In the genomic region with DNA sequence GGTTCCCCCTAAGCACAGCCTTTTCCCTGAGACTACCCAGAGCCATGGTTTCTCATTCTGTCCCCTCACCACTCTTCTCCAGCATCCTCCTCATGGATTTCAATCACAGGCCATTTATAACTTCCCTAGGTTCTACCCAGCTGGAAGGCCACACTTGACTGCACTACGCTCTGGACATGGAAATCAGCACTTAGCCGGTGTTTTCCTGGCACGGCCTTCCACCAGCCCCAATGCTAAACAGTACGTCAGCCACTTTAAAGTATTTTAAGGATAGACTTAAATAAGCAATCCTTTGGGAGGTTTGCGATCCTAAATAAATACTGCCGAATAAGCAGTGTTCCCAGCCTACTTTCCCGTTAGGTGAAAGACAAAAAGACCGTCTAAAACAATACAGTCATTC, we compare ENCODE assay signal across 21 mouse cellular contexts. TPM values are rescaled to one million over a fixed set of nuclear protein-coding genes. Genes with fewer than 3 reads are reported as not detected.
DNase-seq lines count a peak whose midpoint lies in the region; ATAC-seq and TF ChIP-seq lines count a peak whose summit lies in the region.
"Had no signal": no experiment of that assay in that cellular context is flagged by ENCODE, and none has a peak within 500 bp of the region (broad histone marks: within the 10 kb centered on the region; RNA-seq: fewer than 3 reads in every experiment).

No protein-coding gene starts in this region.

- H3K9me3 ChIP-seq in heart, embryonic 13.5 days, result no peaks in the 10 kb centered on the region
- H3K9me3 ChIP-seq in heart, embryonic 11.5 days (replicated peaks; ENCODE audit: control insufficient read depth, low read length), result no peaks in the 10 kb centered on the region
- H3K9me3 ChIP-seq: embryonic facial prominence, embryonic 12.5 days; forebrain, embryonic 15.5 days; hindbrain, embryonic 13.5 days had no signal

- no peaks in the 10 kb centered on the region for H3K27me3 ChIP-seq in heart, embryonic 13.5 days (replicated peaks)
- H3K27me3 ChIP-seq in heart, embryonic 11.5 days (ENCODE audit: control insufficient read depth, insufficient read depth, low read length), result no peaks in the 10 kb centered on the region
- no peaks in the 10 kb centered on the region for H3K27me3 ChIP-seq in spleen, adult 2 months (ENCODE audit: control insufficient read depth, insufficient read depth, low read length)
- H3K27me3 ChIP-seq: CH12.LX; embryonic facial prominence, embryonic 12.5 days; forebrain, embryonic 15.5 days; hindbrain, embryonic 13.5 days; Patski had no signal

- no peak for TF ChIP-seq POLR2A in spleen, adult 2 months (IDR thresholded peaks at IDR 0.05; ENCODE audit: low read depth, low read length)

- H3K4me3 ChIP-seq in heart, embryonic 13.5 days, result no peak overlapping the region
- no peak overlapping the region for H3K4me3 ChIP-seq in heart, embryonic 11.5 days (ENCODE audit: low read depth, low read length)
- no peak overlapping the region for H3K4me3 ChIP-seq in spleen, adult 2 months (ENCODE audit: extremely low read depth, insufficient read depth, insufficient read length)
- H3K4me3 ChIP-seq: embryonic facial prominence, embryonic 12.5 days; forebrain, embryonic 15.5 days; heart, adult 2 months; hindbrain, embryonic 13.5 days had no signal

- 58% methylated on average over 8 of the region's 8 CpGs for WGBS in heart, embryonic 13.5 days
- WGBS in heart, embryonic 11.5 days (ENCODE audit: insufficient replicate concordance), result 78% methylated on average over 8 of the region's 8 CpGs
- 82% methylated on average over 8 of the region's 8 CpGs for WGBS in spleen, adult 2 months

- no peak for ATAC-seq in heart, embryonic 13.5 days (ENCODE audit: extremely low read depth, insufficient number of reproducible peaks, low FRiP score, low TSS enrichment)
- no peak for ATAC-seq in heart, embryonic 11.5 days (replicated peaks; ENCODE audit: insufficient number of reproducible peaks, low FRiP score, low TSS enrichment)
- ATAC-seq: activated CD4-positive, CD25-positive, alpha-beta regulatory T cell, adult 4 months; forebrain, embryonic 15.5 days; hindbrain, postnatal 0 days; Patski had no signal

- peaks cover 94% of the 10 kb centered on the region for H3K4me1 ChIP-seq in heart, embryonic 13.5 days
- H3K4me1 ChIP-seq in heart, embryonic 11.5 days (ENCODE audit: control insufficient read depth, insufficient read depth, low read length), result peaks cover 71% of the 10 kb centered on the region
- H3K4me1 ChIP-seq in spleen, adult 2 months (ENCODE audit: control insufficient read depth, insufficient read depth, insufficient read length), result peaks cover 69% of the 10 kb centered on the region

- no peak for TF ChIP-seq CTCF in spleen, adult 2 months (IDR thresholded peaks at IDR 0.05; ENCODE audit: extremely low read depth, insufficient read depth, insufficient read length, insufficient replicate concordance)

- intact Hi-C loops in heart, postnatal 36 days (cut with DNase I), result no loop called here

- no peak overlapping the region for H3K4me2 ChIP-seq in heart, embryonic 13.5 days
- H3K4me2 ChIP-seq in heart, embryonic 11.5 days, result no peak overlapping the region
- H3K4me2 ChIP-seq: embryonic facial prominence, embryonic 12.5 days; forebrain, embryonic 15.5 days; hindbrain, embryonic 13.5 days had no signal

- H3K36me3 ChIP-seq in heart, embryonic 13.5 days, result no peaks in the 10 kb centered on the region
- no peaks in the 10 kb centered on the region for H3K36me3 ChIP-seq in heart, embryonic 11.5 days (ENCODE audit: control insufficient read depth, insufficient read depth, low read length)
- H3K36me3 ChIP-seq in spleen, adult 2 months (ENCODE audit: control insufficient read depth, insufficient read depth, low read length), result no peaks in the 10 kb centered on the region
- H3K36me3 ChIP-seq: embryonic facial prominence, embryonic 12.5 days; forebrain, embryonic 15.5 days; hindbrain, embryonic 13.5 days had no signal

- H3K9ac ChIP-seq in heart, embryonic 13.5 days, result no peak overlapping the region
- H3K9ac ChIP-seq in heart, embryonic 11.5 days (ENCODE audit: low read depth, low read length), result no peak overlapping the region
- H3K9ac ChIP-seq: embryonic facial prominence, embryonic 12.5 days; forebrain, embryonic 15.5 days; hindbrain, embryonic 13.5 days had no signal

- DNase-seq in heart, postnatal 4 days, result peak; percentile 43
- no peak for DNase-seq in heart, postnatal 36 days
- DNase-seq in kidney, postnatal 25 days, result peak; percentile 39 to 64
- DNase-seq in kidney, adult 18-20 months, result no peak
- no peak for DNase-seq in spleen, adult 2 months (ENCODE audit: low read depth in 1 of 2, low spot score in 2 of 2)
- DNase-seq in spleen, postnatal 10 days (ENCODE audit: low spot score in 2 of 2), result no peak
- DNase-seq: adrenal gland, postnatal 14 days; cerebellum, adult 11-12 months; cerebellum, adult 9-10 months; cerebellum, postnatal 25 days; gastrocnemius, postnatal 14 days; heart, adult 2 months had no signal

- peak overlapping the region; percentile 32; the same call in 1 of the 2 replicates for H3K27ac ChIP-seq in heart, embryonic 13.5 days (replicated peaks)
- H3K27ac ChIP-seq in heart, embryonic 11.5 days (ENCODE audit: low read depth, low read length), result no peak overlapping the region
- peak overlapping the region; percentile 36 for H3K27ac ChIP-seq in spleen, adult 2 months (ENCODE audit: insufficient read depth, low read length)
- H3K27ac ChIP-seq: embryonic facial prominence, embryonic 12.5 days; forebrain, embryonic 15.5 days; heart, adult 2 months; hindbrain, embryonic 13.5 days; hindbrain, postnatal 0 days had no signal

RNA-seq across cellular contexts. Expression of gene Stk24, which starts 29.8 kb away (rescaled TPM):
- polyA plus RNA-seq in heart, embryonic 13.5 days (2015; fragmentation: Nextera tagmentation; extraction: Ambion mirVana), result 29.7 and 30.8 TPM in 2 replicates
- polyA plus RNA-seq in heart, embryonic 11.5 days (2014; fragmentation: Nextera tagmentation; extraction: Ambion mirVana), result 37.7 and 38.1 TPM in 2 replicates
- 10 to 100 TPM; 84.8 to 93.5 TPM for total RNA-seq in heart, postnatal 4 days (2021)
- 10 to 100 TPM; 61.8 to 69.5 TPM for total RNA-seq in heart, postnatal 36 days (2021)
- polyA plus RNA-seq in spleen, adult 2 months (2012; rRNA removed), result 32.6 and 37.8 TPM in 2 replicates

Comparison
In these comparisons a context has a peak if more than half of its experiments do, and no peak if none do; other contexts are left out.
1. DNase-seq: peak in heart, postnatal 4 days (single experiment) and kidney, postnatal 25 days (2 of 2); none in heart, postnatal 36 days (0 of 2), kidney, adult 18-20 months (single experiment), spleen, adult 2 months (0 of 2) and spleen, postnatal 10 days (0 of 2).